Mouse (Mus musculus) frontal cortex, adult 2 months (tissue): ENCODE results near the gene Gm13304. TPM values are rescaled to one million over a fixed set of nuclear protein-coding genes. Genes with fewer than 3 reads are reported as not detected.
"Not testable (repeated sequence)": the region's sequence is repeated elsewhere in the genome, so short reads cannot be mapped to it uniquely, and the experiment has no call there.

Experiments
- DNase-seq, 2 experiments: peaks; one replicate each; pipeline ENCODE4 v3.0.0; 2022; ENCODE audit warnings: low spot score in 1 of 2; ENCODE audit errors: extremely low spot score in 1 of 2
- polyA plus RNA-seq: library from polyadenylated mRNA; depleted of rRNA; stranded (reverse); fragments of >200 nt; gene quantifications from 2 replicates; pipeline ENCODE4 v1.2.3, GENCODE M21; 2012; rRNA removed

Gm13304 gene
- polyA plus RNA-seq, result 0.63 and 0.80 TPM in 2 replicates

DNA sequence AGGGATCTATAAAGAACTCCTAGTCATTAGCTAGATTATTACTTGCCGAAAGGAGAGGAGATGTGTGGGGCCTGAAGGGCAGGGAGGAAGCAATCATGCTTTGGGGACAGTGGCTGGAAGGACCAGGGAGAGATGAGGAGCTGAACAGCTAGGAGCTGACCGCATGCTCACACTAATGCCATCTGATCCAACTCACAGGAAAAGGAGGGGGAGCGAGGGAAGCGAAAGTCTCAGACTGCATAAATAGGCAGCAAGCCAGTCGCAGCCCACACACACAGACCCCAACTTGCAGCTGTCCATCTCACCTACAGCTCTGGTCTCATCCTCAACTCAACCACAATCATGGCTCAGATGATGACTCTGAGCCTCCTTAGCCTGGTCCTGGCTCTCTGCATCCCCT lies at the start of gene Gm13304:
Gm13304 (plus strand) TSS at position 301 of the 400 bp plus-strand sequence.
- not testable (repeated sequence) for DNase-seq

- DNase-seq, result not testable (repeated sequence)
These were observed 23.7 kb upstream of the Gm13304 start, which contains the start of gene Gm3893 for GRCm38 (mm10) chr4:42090907-42091306. Gene Gm3893 (plus strand): TSS chr4:42091207.

- DNase-seq, result not testable (repeated sequence)
These were observed 38.5 kb downstream of the Gm13304 start, which contains the start of gene Gm13306 for GRCm38 (mm10) chr4:42153136-42153535. Gene Gm13306 (plus strand): TSS chr4:42153436.

Other genes with a start within 250 kb of the Gm13304 start
- gene Gm21541, start 211.2 kb upstream of the Gm13304 start, polyA plus RNA-seq, result not detected in 2 replicates
- 27.5 and 37.8 TPM in 2 replicates for gene Gm20878, start 173.2 kb upstream of the Gm13304 start, polyA plus RNA-seq
- 1.9 and 2.3 TPM in 2 replicates for gene Fam205a4, start 148.8 kb upstream of the Gm13304 start, polyA plus RNA-seq
- gene Gm21093, start 80.1 kb upstream of the Gm13304 start, polyA plus RNA-seq, result 1.8 and 2.5 TPM in 2 replicates
- not detected in 2 replicates for gene Gm3893, start 23.6 kb upstream of the Gm13304 start, polyA plus RNA-seq
- 4.6 and 7.3 TPM in 2 replicates for gene Gm13306, start 38.6 kb downstream of the Gm13304 start, polyA plus RNA-seq
- gene Gm13305, start 53.8 kb downstream of the Gm13304 start, polyA plus RNA-seq, result 0.32 and 0.53 TPM in 2 replicates
- gene Gm10600, start 125.8 kb downstream of the Gm13304 start, polyA plus RNA-seq, result not detected in 2 replicates
- gene Ccl21b, start 140.9 kb downstream of the Gm13304 start, polyA plus RNA-seq, result not detected in 2 replicates
- gene Gm21953, start 179.4 kb downstream of the Gm13304 start, polyA plus RNA-seq, result not detected in 2 replicates
- 0.66 TPM in 1 of 2 replicates, not detected in the other for gene Fam205a3, start 203.5 kb downstream of the Gm13304 start, polyA plus RNA-seq